Mouse (Mus musculus) heart, adult 2 months (tissue): ENCODE measurements around the gene Usp54.

ENCODE experiments used
- CTCF ChIP-seq: fragments of 200-600 bp; IDR thresholded peaks from 2 replicates; pipeline ENCODE4 v1.8.1; 2022; ENCODE audit warnings: antibody characterized with exemption, mild to moderate bottlenecking, moderate library complexity
- EP300 ChIP-seq: fragments of 200-500 bp; IDR thresholded peaks from 2 replicates; pipeline ENCODE4 v1.6.1; 2011; ENCODE audit warnings: low read depth, low read length, control low read depth; ENCODE audit not compliant: insufficient read depth
- POLR2A ChIP-seq: fragments of 200-500 bp; IDR thresholded peaks from 2 replicates; pipeline ENCODE4 v1.6.1; 2011; ENCODE audit warnings: mild to moderate bottlenecking, low read depth, low read length, control low read depth; ENCODE audit not compliant: insufficient read depth

- TF ChIP-seq POLR2A (no peak), CTCF (no peak), EP300 (no peak)
These were observed 5.5 kb upstream of the Usp54 start for GRCm38 (mm10) chr14:20646381-20646780.
